Mouse (Mus musculus) MEL (cell line): ENCODE results near the gene Acad10. TPM values are rescaled to one million over a fixed set of nuclear protein-coding genes. Genes with fewer than 3 reads are reported as not detected.

Source experiments
- DNase-seq: peaks from one replicate; pipeline ENCODE4 v3.0.0; 2011; ENCODE audit warnings: low read depth, low spot score
- H3K27ac ChIP-seq: 2 replicates; pipeline ENCODE4 v1.5.1; 2012; ENCODE audit warnings: low read depth, mild to moderate bottlenecking, control low read depth, low read length, moderate library complexity; ENCODE audit not compliant: control insufficient read depth
- H3K27me3 ChIP-seq, 2 experiments: fragments of 150-350 bp in 1 of 2; sonication (generic) in 1 of 2; 2 replicates each; pipeline ENCODE4 v1.6.1; 2012; ENCODE audit warnings: low read length in 2 of 2, mild to moderate bottlenecking in 2 of 2, improper control_type of control experiment in 1 of 2, moderate library complexity in 1 of 2; ENCODE audit not compliant: insufficient read depth in 2 of 2, control insufficient read depth in 1 of 2
- H3K36me3 ChIP-seq, 2 experiments: 2 replicates each; pipeline ENCODE4 v1.6.1; 2012 to 2014; ENCODE audit warnings: low read length in 2 of 2, improper control_type of control experiment in 1 of 2, inconsistent platforms in 1 of 2, mild to moderate bottlenecking in 1 of 2; ENCODE audit not compliant: insufficient read depth in 2 of 2, control insufficient read depth in 1 of 2
- H3K4me1 ChIP-seq, 2 experiments: fragments of 150-350 bp in 1 of 2; sonication (generic) in 1 of 2; 2 replicates each; pipeline ENCODE4 v1.6.1; 2012; ENCODE audit warnings: low read length in 2 of 2, improper control_type of control experiment in 1 of 2, mild to moderate bottlenecking in 1 of 2; ENCODE audit not compliant: insufficient read depth in 2 of 2, control insufficient read depth in 1 of 2
- H3K4me3 ChIP-seq, 2 experiments: fragments of 150-350 bp in 1 of 2; sonication (generic) in 1 of 2; 2 replicates each; pipeline ENCODE4 v1.5.1; 2012; ENCODE audit warnings: low read depth in 2 of 2, low read length in 2 of 2, mild to moderate bottlenecking in 2 of 2, moderate library complexity in 2 of 2, control low read depth in 1 of 2, improper control_type of control experiment in 1 of 2; ENCODE audit not compliant: control insufficient read depth in 1 of 2, insufficient read depth in 1 of 2
- H3K79me2 ChIP-seq: 2 replicates; pipeline ENCODE4 v1.6.1; 2012; ENCODE audit warnings: mild to moderate bottlenecking, low read length, moderate library complexity; ENCODE audit not compliant: control insufficient read depth, poor library complexity, insufficient read depth
- H3K9ac ChIP-seq: 2 replicates; pipeline ENCODE4 v1.6.1; 2012; ENCODE audit warnings: low read depth, mild to moderate bottlenecking, control low read depth, low read length, moderate library complexity; ENCODE audit not compliant: control insufficient read depth, poor library complexity, severe bottlenecking
- H3K9me3 ChIP-seq: fragments of 150-350 bp; sonication (generic); replicated peaks from 2 replicates; pipeline ENCODE4 v1.6.1; 2012; ENCODE audit warnings: mild to moderate bottlenecking, low read length, improper control_type of control experiment, moderate library complexity; ENCODE audit not compliant: insufficient read depth
- BHLHE40 ChIP-seq: IDR thresholded peaks from 2 replicates; pipeline ENCODE4 v1.6.1; 2012; ENCODE audit warnings: low read depth, mild to moderate bottlenecking, inconsistent platforms, low read length, improper control_type of control experiment, borderline replicate concordance
- ELF1 ChIP-seq: IDR thresholded peaks from 2 replicates; pipeline ENCODE4 v1.6.1; 2014; ENCODE audit warnings: low read depth, mild to moderate bottlenecking, inconsistent platforms, low read length, improper control_type of control experiment, moderate library complexity
- EP300 ChIP-seq, 2 experiments: IDR thresholded peaks; 2 replicates each; pipeline ENCODE4 v1.6.1; 2011; ENCODE audit warnings: improper control_type of control experiment in 2 of 2, low read length in 2 of 2, low read depth in 1 of 2, mild to moderate bottlenecking in 1 of 2
- ETS1 ChIP-seq: IDR thresholded peaks from 2 replicates; pipeline ENCODE4 v1.6.1; 2012; ENCODE audit warnings: low read depth, mild to moderate bottlenecking, inconsistent platforms, low read length, improper control_type of control experiment, moderate library complexity
- GATA1 ChIP-seq: IDR thresholded peaks from 2 replicates; pipeline ENCODE4 v1.6.1; 2011; ENCODE audit warnings: low read depth, low read length, improper control_type of control experiment
- JUND ChIP-seq: IDR thresholded peaks from 2 replicates; pipeline ENCODE4 v1.6.1; 2011; ENCODE audit warnings: low read depth, mild to moderate bottlenecking, improper control_type of control experiment, low read length
- KAT2A ChIP-seq: conservative IDR thresholded peaks from 2 replicates; pipeline ENCODE4 v1.6.1; 2012; ENCODE audit warnings: low read depth, low read length, improper control_type of control experiment, inconsistent platforms
- MAZ ChIP-seq: IDR thresholded peaks from 2 replicates; pipeline ENCODE4 v1.6.1; 2012; ENCODE audit warnings: low read depth, mild to moderate bottlenecking, inconsistent platforms, low read length, improper control_type of control experiment
- MYB ChIP-seq: IDR thresholded peaks from 2 replicates; pipeline ENCODE4 v1.6.1; 2011; ENCODE audit warnings: mild to moderate bottlenecking, low read depth, low read length, improper control_type of control experiment
- POLR2A ChIP-seq, 2 experiments: IDR thresholded peaks; 2 replicates each; pipeline ENCODE4 v1.6.1; 2011 to 2012; ENCODE audit warnings: low read length in 2 of 2, mild to moderate bottlenecking in 2 of 2, control low read depth in 1 of 2, improper control_type of control experiment in 1 of 2, low read depth in 1 of 2, moderate library complexity in 1 of 2; ENCODE audit not compliant: control insufficient read depth in 1 of 2, insufficient read depth in 1 of 2, poor library complexity in 1 of 2
- SIN3A ChIP-seq: IDR thresholded peaks from 2 replicates; pipeline ENCODE4 v1.6.1; 2012; ENCODE audit warnings: low read length, improper control_type of control experiment, inconsistent platforms
- TAL1 ChIP-seq: IDR thresholded peaks from 2 replicates; pipeline ENCODE4 v1.6.1; 2012; ENCODE audit warnings: mild to moderate bottlenecking, inconsistent platforms, low read length, moderate library complexity, mixed read lengths
- TBP ChIP-seq: IDR thresholded peaks from 2 replicates; pipeline ENCODE4 v1.8.0; 2011; ENCODE audit warnings: low read depth, low read length, improper control_type of control experiment
- TCF12 ChIP-seq: IDR thresholded peaks from 2 replicates; pipeline ENCODE4 v1.6.1; 2014; ENCODE audit warnings: low read depth, mild to moderate bottlenecking, inconsistent platforms, low read length, improper control_type of control experiment, moderate library complexity
- polyA plus RNA-seq, 2 experiments: library from polyadenylated mRNA; stranded (reverse) in 1 of 2; unstranded in 1 of 2; fragments of >175 nt in 1 of 2; fragments of >200 nt in 1 of 2; gene quantifications; 2 replicates each; pipeline versions ENCODE4 v1.2.1 to v1.2.4; 2012; ENCODE audit warnings: low replicate concordance in 2 of 2, low read depth in 1 of 2; ENCODE audit not compliant: insufficient read length in 2 of 2, insufficient read depth in 1 of 2, missing spikeins in 1 of 2
- total RNA-seq: library from RNA; depleted of rRNA; stranded (reverse); fragments of 300-350 nt; gene quantifications from 2 replicates; pipeline ENCODE4 v1.2.3, GENCODE M21; 2012

Gene Acad10
- total and polyA plus RNA-seq, 3 experiments, result 4.4 to 5.9 TPM; not detected in 1

DNA sequence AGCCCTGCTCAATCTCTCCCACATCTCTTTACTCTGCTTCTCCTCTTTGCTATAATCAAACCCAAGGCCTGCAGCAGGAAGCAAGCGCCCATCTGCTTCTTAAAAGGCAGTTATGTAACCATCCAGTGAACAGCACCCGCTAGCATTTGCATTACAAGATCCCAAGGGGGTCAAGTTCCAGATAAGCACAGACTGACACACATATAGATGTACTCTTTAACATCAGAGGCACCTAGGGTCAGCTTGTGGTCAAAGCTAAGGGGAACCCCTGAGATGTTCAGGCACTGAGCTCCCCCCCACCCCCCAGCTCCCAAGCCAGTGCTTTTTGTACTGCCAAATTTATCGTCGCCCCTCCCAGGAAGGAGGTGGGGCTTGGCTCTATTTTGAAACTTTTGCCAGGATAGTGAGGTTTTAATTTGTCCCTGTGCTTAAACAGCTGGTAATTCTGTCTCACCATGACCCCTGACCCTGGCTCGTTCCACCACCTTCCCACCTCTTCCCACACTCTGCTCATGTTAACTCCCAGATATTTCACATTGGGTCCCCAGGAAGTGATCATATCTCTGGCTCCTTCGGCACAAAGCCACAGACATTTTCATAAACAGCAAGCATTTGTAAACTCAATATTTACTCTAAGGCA is 73.8 kb downstream of the Acad10 start:
- H3K27ac ChIP-seq, result peak overlapping the region; percentile 88
- no peaks in the 10 kb centered on the region for H3K9me3 ChIP-seq
- DNase-seq, result peak; percentile 83
- H3K4me1 ChIP-seq, result peaks cover 20 to 27% of the 10 kb centered on the region in 2 experiments
- H3K36me3 ChIP-seq, result peaks cover 0 to 30% of the 10 kb centered on the region in 2 experiments; a peak in 2 of 4 replicates
- H3K9ac ChIP-seq, result peak overlapping the region; percentile 44
- H3K79me2 ChIP-seq, result peaks cover 7% of the 10 kb centered on the region; the same call in 1 of the 2 replicates
- H3K4me3 ChIP-seq, result peak overlapping the region; percentile 56 to 67
- TF ChIP-seq TAL1 (0 out of 2 replicates have a peak, but pooled peaks have one; percentile 9), POLR2A (IDR thresholded peaks at IDR 0.05; ENCODE audit: control insufficient read depth in 1 of 2, insufficient read depth in 1 of 2, low read depth in 1 of 2, low read length in 2 of 2, poor library complexity in 1 of 2) (peak in 1 of 2 experiments; percentile 25; a peak in 1 of 4 replicates), KAT2A (no peak), TBP (peak; percentile 10; the same call in 1 of the 2 replicates), TCF12 (0 out of 2 replicates have a peak, but pooled peaks have one; percentile 13), JUND (no peak), ELF1 (peak; percentile 40; the same call in 1 of the 2 replicates), SIN3A (peak; percentile 63; the same call in 1 of the 2 replicates), EP300 (IDR thresholded peaks at IDR 0.05; ENCODE audit: low read depth in 1 of 2, low read length in 2 of 2) (peak in 1 of 2 experiments; percentile 17; a peak in 2 of 4 replicates), GATA1 (peak; percentile 2; the same call in 1 of the 2 replicates), ETS1 (peak; percentile 29; the same call in 1 of the 2 replicates), MAZ (no peak), MYB (no peak)
- TF ChIP-seq, all 39 proteins: peak for 9
- H3K27me3 ChIP-seq, result no peaks in the 10 kb centered on the region

DNA sequence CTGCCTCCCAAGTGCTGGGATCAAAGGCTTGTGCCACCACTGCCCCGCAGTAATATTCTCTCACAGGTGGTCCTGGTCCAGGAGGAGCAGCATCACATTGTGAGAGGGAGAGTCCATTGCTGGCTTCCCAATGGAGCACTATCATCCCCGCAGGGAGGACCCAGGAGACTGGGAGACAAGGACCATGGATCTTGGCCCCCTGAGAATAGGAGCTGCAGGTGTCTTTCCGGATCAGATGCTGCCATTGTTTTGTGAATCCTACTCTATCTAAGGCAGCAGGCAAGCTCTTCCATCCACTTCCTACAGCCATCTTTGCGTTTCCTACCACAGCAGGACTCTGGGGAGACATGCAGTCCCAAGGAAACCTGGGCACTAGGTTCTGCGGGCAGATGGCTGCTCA is 74.6 kb downstream of the Acad10 start:
- peaks cover 7% of the 10 kb centered on the region; the same call in 1 of the 2 replicates for H3K79me2 ChIP-seq
- peaks cover 20 to 26% of the 10 kb centered on the region in 2 experiments for H3K4me1 ChIP-seq
- H3K36me3 ChIP-seq, result peaks cover 0 to 30% of the 10 kb centered on the region in 2 experiments; a peak in 2 of 4 replicates
- no peak overlapping the region; a peak in 1 of 4 replicates for H3K4me3 ChIP-seq
- peak; percentile 17 for DNase-seq
- H3K27ac ChIP-seq, result peak overlapping the region; percentile 88
- H3K9me3 ChIP-seq, result no peaks in the 10 kb centered on the region
- TF ChIP-seq GATA1 (no peak), BHLHE40 (no peak), TCF12 (no peak)
- no peak overlapping the region for H3K9ac ChIP-seq
- no peaks in the 10 kb centered on the region for H3K27me3 ChIP-seq
